Mouse (Mus musculus) liver, embryonic 15.5 days (tissue): ENCODE results near the gene Ryk. TPM values are rescaled to one million over a fixed set of nuclear protein-coding genes. Genes with fewer than 3 reads are reported as not detected.

Experiments
- ATAC-seq: fragments of 200-750 bp; cut with Nextera tagmentation; 2 replicates; pipeline ENCODE4 v1.8.0; 2017; ENCODE audit warnings: moderate number of reproducible peaks, mild to moderate bottlenecking, moderate library complexity; ENCODE audit not compliant: insufficient read depth
- H3K27ac ChIP-seq: fragments of 300-500 bp; sonication (generic); replicated peaks from 2 replicates; pipeline ENCODE4 v1.5.1; 2015; ENCODE audit warnings: mild to moderate bottlenecking, inconsistent platforms
- H3K27me3 ChIP-seq: fragments of 300-500 bp; sonication (generic); 2 replicates; pipeline ENCODE4 v1.6.1; 2015; ENCODE audit warnings: mild to moderate bottlenecking, inconsistent platforms
- H3K36me3 ChIP-seq: fragments of 300-500 bp; sonication (generic); replicated peaks from 2 replicates; pipeline ENCODE4 v1.6.1; 2015; ENCODE audit warnings: moderate library complexity, mild to moderate bottlenecking, inconsistent platforms
- H3K4me1 ChIP-seq: fragments of 300-500 bp; sonication (generic); replicated peaks from 2 replicates; pipeline ENCODE4 v1.6.1; 2015; ENCODE audit warnings: inconsistent platforms
- H3K4me2 ChIP-seq: fragments of 300-500 bp; sonication (generic); 2 replicates; pipeline ENCODE4 v1.6.1; 2015; ENCODE audit warnings: moderate library complexity, mild to moderate bottlenecking, inconsistent platforms
- H3K4me3 ChIP-seq: fragments of 300-500 bp; sonication (generic); replicated peaks from 2 replicates; pipeline ENCODE4 v1.5.1; 2015; ENCODE audit warnings: mild to moderate bottlenecking, inconsistent platforms
- H3K9ac ChIP-seq: fragments of 300-500 bp; sonication (generic); 2 replicates; pipeline ENCODE4 v1.6.1; 2015; ENCODE audit warnings: moderate library complexity, mild to moderate bottlenecking, inconsistent platforms
- H3K9me3 ChIP-seq: fragments of 300-500 bp; sonication (generic); replicated peaks from 2 replicates; pipeline ENCODE4 v1.6.1; 2016; ENCODE audit warnings: inconsistent platforms
- WGBS: fragments of 180-500 bp; shearing (Covaris S2); methylation state at CpG from one replicate; pipeline ENCODE4 v1.1.7; 2015; ENCODE audit warnings: mixed read lengths; ENCODE audit not compliant: insufficient replicate concordance; 5-methylcytosine and 5-hydroxymethylcytosine counted together
- polyA plus RNA-seq: library from polyadenylated mRNA; unstranded; fragments of >200 nt; fragmentation: Nextera tagmentation; extraction: Ambion mirVana; gene quantifications from 2 replicates; pipeline ENCODE4 v1.2.1, GENCODE M21; 2015

The Ryk gene
- polyA plus RNA-seq, 1 experiment from 2014 or later = 3.8 TPM

DNA sequence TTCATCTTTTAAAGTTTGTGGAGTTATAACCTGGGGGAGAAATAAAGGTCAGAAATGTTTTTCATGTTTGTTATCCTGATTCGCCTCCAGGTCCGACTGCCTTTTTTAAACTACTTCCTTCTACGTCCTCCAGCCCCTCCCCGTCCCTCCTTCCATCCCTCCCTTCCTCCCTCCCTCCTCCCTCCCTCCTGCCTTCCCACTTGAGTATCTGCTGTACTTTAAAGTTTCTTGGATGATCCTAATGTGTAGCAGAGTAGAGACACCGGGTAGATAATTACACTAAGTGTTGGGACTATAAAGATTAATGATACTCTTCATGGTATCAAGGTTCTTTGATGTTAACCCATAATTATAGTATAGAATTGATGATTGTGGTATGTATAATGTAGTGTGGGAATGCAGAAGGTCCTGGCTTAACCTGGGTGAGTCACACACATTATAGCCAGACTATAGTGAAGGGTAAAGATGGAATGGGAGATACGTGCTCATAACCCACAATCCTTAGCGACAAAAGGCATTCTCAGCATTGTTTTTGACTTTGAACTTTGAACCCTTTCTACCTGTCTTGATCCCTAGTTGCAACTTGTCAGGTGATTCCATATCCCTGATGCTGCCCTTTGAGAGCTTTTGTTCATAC is 41.5 kb downstream of the Ryk start:
- 77% methylated on average over 7 of the region's 7 CpGs for WGBS
- H3K9ac ChIP-seq = no peak overlapping the region
- no peak for ATAC-seq
- no peak overlapping the region for H3K4me2 ChIP-seq
- no peaks in the 10 kb centered on the region for H3K27me3 ChIP-seq
- H3K36me3 ChIP-seq = peaks cover 11% of the 10 kb centered on the region
- H3K4me3 ChIP-seq = no peak overlapping the region
- H3K27ac ChIP-seq = no peak overlapping the region
- no peaks in the 10 kb centered on the region for H3K9me3 ChIP-seq
- H3K4me1 ChIP-seq = 0 out of 2 replicates have a peak, but pooled peaks cover 3% of the 10 kb centered on the region

DNA sequence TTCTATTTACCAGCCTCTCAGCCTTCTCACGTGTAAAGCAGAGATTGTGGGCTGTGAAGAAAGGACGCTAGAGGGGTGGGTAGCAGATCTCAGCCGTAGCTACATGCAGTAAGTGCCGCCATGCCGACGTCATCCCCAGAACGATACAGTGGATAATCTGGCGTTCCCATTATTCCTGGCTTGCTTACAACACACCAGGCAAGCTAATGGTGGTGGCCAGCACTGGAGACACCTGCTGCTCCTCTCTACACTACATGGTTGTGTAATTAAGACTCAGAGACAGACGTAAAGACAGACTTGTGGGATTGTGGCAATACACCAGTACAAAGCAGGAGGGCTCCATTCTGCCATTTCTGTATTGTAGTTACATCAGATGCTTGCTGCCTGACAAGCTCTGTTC is 43.2 kb downstream of the Ryk start:
- WGBS = 83% methylated on average over 9 of the region's 9 CpGs
- H3K36me3 ChIP-seq = peaks cover 7% of the 10 kb centered on the region
- no peak for ATAC-seq

DNA sequence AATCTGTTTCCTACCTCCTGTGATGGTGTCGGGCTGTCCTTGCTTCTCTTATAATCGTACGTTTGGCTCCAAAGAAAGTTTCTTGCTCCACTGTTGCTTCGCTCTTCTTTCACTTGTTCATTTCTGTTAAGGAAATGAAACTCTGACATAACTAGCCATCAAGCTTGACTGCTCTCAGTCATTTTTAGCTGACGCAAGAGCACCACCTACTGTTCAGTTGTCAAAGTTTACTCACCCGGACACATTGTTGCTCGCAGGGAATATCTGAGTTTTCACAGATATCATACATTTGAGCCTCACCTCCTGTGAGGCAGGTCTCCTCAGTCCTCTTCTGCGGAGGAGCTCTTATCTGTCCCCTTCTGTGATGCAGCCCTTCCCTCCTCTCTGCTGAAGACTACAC is 44.8 kb downstream of the Ryk start:
- Histone ChIP-seq H3K36me3 (peaks cover 7% of the 10 kb centered on the region), H3K27me3 (no peaks in the 10 kb centered on the region), H3K9ac (no peak overlapping the region), H3K4me3 (no peak overlapping the region), H3K27ac (no peak overlapping the region), H3K4me1 (0 out of 2 replicates have a peak, but pooled peaks cover 3% of the 10 kb centered on the region), H3K9me3 (no peaks in the 10 kb centered on the region), H3K4me2 (no peak overlapping the region)
- no peak for ATAC-seq
- 30% methylated on average over 8 of the region's 8 CpGs for WGBS

More for the DNA sequence above, 43.2 kb downstream of the Ryk start:
- Histone ChIP-seq H3K27me3 (no peaks in the 10 kb centered on the region), H3K9ac (no peak overlapping the region), H3K4me3 (no peak overlapping the region), H3K4me1 (0 out of 2 replicates have a peak, but pooled peaks cover 3% of the 10 kb centered on the region), H3K4me2 (no peak overlapping the region), H3K9me3 (no peaks in the 10 kb centered on the region), H3K27ac (no peak overlapping the region)

DNA sequence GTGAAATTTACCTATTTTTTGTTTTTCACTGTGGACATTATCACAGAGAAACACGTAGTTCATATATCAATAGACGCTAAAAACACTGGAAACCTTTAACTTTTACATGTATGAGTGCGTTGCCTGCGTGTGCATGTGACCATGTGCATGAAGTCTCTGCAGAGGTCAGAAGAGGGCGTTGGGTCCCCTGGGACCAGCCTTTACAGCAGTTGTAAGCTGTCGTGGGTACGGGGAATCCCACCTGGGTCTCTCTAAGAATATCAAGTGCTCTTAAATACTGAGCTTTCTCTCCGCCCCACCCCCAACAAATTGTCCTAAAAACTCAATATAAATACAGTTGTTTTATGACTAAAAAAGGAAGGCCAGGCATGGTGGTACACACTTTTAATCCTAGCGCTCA is 50.0 kb downstream of the Ryk start:
- no peak overlapping the region for H3K4me3 ChIP-seq
- H3K9me3 ChIP-seq = no peaks in the 10 kb centered on the region
- 79% methylated on average over 9 of the region's 9 CpGs for WGBS
- 0 out of 2 replicates have a peak, but pooled peaks cover 3% of the 10 kb centered on the region for H3K4me1 ChIP-seq
- H3K4me2 ChIP-seq = no peak overlapping the region
- no peaks in the 10 kb centered on the region for H3K27me3 ChIP-seq
- no peak overlapping the region for H3K9ac ChIP-seq
- peaks cover 2% of the 10 kb centered on the region; the same call in 1 of the 2 replicates for H3K36me3 ChIP-seq
- no peak overlapping the region for H3K27ac ChIP-seq
- ATAC-seq = no peak

DNA sequence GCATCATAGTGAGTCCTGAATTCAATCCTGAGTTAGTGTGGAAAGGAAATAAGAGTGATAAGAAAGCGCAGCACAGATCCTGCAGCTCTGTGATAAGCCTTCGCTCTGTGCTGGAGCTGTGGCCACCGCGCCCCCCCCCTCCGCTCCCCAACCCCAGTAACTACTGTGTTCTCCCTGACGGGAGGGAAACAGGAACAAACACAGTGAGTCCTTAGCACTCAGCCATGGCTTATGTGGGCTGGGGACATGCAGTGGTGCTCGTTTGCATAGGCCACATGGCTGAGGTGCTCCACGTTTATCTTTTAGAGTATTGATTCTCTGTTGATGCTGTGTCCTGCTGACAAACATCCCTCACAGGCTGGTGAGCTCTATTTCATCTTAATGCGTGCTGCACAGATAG is 55.4 kb downstream of the Ryk start:
- Histone ChIP-seq H3K4me1 (peaks cover 7% of the 10 kb centered on the region), H3K4me2 (peak overlapping the region; percentile 10; the same call in 1 of the 2 replicates), H3K4me3 (no peak overlapping the region), H3K9me3 (no peaks in the 10 kb centered on the region), H3K27me3 (no peaks in the 10 kb centered on the region), H3K36me3 (peaks cover 9% of the 10 kb centered on the region; the same call in 1 of the 2 replicates), H3K9ac (no peak overlapping the region), H3K27ac (no peak overlapping the region)
- WGBS = 1% methylated on average over 9 of the region's 9 CpGs
- peak; percentile 80 for ATAC-seq

DNA sequence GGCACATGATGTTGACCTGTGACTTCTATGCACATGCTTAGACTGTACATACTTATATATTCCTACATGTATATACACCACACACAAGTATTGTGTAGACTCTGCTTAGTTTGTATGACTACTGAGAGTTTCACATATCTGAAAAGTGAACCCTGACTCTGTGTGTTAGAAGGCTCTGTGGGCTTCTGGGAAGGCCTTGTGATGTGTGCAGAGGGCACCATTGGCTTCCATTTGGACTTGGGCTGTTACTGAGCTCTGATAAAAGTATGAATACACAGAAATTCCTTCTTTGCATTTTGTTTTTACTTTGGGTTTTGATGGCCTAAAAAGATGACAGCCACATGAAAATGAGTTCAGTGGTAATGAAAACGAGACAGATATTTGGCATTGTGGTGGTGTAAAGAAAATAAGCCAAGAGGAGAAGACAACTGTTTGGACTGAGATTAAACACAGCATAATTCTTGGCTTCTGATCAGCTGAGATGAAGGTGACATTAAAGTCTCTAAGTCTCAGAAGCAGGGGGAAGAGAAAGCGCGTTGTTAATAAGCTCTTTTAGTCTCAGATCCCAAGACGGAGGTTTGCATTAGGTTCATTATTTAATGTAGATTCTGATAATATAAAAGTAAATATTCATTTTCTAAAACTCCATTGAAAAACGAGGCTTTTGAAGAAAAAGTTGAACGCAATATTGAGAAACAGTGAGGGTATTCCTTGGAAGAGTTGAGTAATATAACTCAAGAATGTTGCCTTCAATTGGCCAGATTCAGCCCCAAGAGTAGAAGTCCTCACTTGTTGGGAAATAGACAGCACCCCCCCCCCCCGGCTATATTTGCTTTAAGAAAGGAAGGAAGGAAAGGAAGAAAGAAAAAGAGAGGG is 58.0 kb downstream of the Ryk start:
- Histone ChIP-seq H3K4me3 (no peak overlapping the region), H3K36me3 (peaks cover 6% of the 10 kb centered on the region; the same call in 1 of the 2 replicates), H3K27ac (no peak overlapping the region), H3K27me3 (no peaks in the 10 kb centered on the region), H3K4me1 (peaks cover 7% of the 10 kb centered on the region), H3K4me2 (no peak overlapping the region), H3K9ac (no peak overlapping the region), H3K9me3 (no peaks in the 10 kb centered on the region)
- no peak for ATAC-seq
- 75% methylated on average over 7 of the region's 7 CpGs for WGBS

DNA sequence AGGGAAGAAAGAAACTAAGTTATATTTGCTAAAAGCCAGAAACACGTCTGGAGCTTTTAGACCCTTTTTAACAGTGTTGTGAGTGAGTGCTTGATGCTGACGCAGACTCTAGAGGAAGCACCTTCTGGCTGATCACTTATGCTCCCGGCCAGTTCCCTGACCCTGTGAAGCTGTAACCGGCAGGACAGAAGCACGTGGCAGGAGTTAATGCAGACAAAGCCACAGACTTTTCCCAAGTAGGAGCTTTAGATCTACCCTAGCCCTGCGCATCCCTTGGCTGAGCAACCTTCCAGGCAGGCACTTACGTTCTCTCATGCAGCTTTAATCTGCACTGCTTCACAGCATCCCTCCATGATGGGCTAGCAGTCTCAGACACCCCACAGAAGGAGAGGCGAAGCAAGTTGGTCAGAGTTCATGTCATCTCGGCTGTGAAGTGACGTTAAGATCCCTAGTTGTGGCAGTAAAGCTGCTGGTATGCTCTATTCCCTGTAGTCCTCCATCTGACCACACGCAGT is 58.7 kb downstream of the Ryk start:
- H3K4me2 ChIP-seq = no peak overlapping the region
- H3K27me3 ChIP-seq = no peaks in the 10 kb centered on the region
- ATAC-seq = no peak
- no peak overlapping the region for H3K27ac ChIP-seq
- H3K9me3 ChIP-seq = no peaks in the 10 kb centered on the region
- no peak overlapping the region for H3K4me3 ChIP-seq
- H3K4me1 ChIP-seq = peaks cover 7% of the 10 kb centered on the region
- H3K36me3 ChIP-seq = peaks cover 6% of the 10 kb centered on the region; the same call in 1 of the 2 replicates
- WGBS = 78% methylated on average over 11 of the region's 11 CpGs
- H3K9ac ChIP-seq = no peak overlapping the region

DNA sequence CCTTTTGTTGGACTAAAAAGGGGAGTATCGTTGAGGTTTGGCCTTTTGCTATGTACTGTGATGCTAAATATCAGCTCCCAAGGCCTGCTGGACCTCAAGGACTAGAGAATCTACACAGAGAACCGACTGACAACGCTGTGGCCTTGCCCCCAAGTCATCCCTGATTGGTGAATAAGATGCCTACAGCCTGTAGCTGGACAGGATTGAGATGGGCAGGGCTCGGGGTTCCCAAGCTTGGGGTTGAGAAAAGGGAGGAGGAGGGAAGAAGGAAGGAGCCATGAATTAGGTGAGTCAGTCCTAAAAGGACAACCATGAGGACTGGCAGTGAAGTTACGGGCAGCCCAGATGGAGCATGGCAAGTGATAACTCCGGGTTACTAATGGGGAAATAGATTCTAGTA is 65.2 kb downstream of the Ryk start:
- Histone ChIP-seq H3K4me2 (no peak overlapping the region), H3K4me3 (no peak overlapping the region), H3K27ac (no peak overlapping the region), H3K4me1 (0 out of 2 replicates have a peak, but pooled peaks cover 6% of the 10 kb centered on the region), H3K27me3 (no peaks in the 10 kb centered on the region), H3K9me3 (no peaks in the 10 kb centered on the region), H3K9ac (no peak overlapping the region), H3K36me3 (peaks cover 6% of the 10 kb centered on the region; the same call in 1 of the 2 replicates)
- whole genome bisulfite sequencing = 64% methylated on average over 6 of the region's 6 CpGs
- no peak for ATAC-seq

DNA sequence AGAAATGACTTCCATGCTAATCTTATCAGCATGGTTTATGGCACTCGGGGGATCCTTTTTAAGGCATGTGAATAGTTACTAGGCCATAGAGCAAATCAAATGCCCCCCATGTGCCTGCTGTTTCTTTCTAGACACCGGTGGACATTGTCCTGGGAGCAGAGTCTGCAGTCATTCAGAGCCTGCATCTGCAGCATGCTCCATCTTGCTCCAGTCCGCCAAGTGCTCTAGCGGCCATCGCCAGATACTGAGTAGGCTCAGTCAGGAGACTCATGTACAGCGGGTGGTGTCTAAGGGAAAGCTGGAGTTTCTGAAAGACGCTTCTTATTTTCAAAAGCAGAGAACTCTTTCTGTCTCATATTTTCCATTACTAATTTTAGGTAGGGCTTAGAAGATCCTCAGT is 67.6 kb downstream of the Ryk start:
- H3K4me1 ChIP-seq = 0 out of 2 replicates have a peak, but pooled peaks cover 6% of the 10 kb centered on the region
- H3K36me3 ChIP-seq = peaks cover 14% of the 10 kb centered on the region
- no peak for ATAC-seq
- WGBS = 83% methylated on average over 7 of the region's 7 CpGs
- no peaks in the 10 kb centered on the region for H3K27me3 ChIP-seq
- H3K4me2 ChIP-seq = no peak overlapping the region
- no peak overlapping the region for H3K9ac ChIP-seq
- no peaks in the 10 kb centered on the region for H3K9me3 ChIP-seq
- H3K27ac ChIP-seq = no peak overlapping the region
- H3K4me3 ChIP-seq = no peak overlapping the region

DNA sequence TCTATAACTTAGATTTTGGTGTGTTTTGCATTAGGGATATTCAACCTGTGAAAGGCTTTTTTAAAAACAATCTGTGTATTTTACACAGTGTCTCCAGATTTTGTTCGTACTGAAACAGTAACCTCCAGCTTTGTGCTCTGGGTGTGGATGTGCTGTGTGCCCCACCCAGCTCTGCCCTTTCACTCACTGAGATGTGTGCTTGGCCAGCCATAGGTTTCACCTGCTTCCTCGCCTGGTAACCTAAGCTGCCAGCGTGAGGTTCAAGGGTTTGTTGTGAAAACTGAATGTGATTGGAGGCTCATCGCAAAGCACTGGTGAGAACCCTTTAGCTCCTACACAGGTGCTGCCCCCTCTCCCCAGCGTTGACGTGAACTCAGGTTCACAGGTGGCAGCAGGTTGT is 70.2 kb downstream of the Ryk start:
- H3K4me2 ChIP-seq = no peak overlapping the region
- no peak overlapping the region for H3K27ac ChIP-seq
- H3K27me3 ChIP-seq = no peaks in the 10 kb centered on the region
- 0 out of 2 replicates have a peak, but pooled peaks cover 6% of the 10 kb centered on the region for H3K4me1 ChIP-seq
- peaks cover 14% of the 10 kb centered on the region for H3K36me3 ChIP-seq
- H3K9me3 ChIP-seq = no peaks in the 10 kb centered on the region
- no peak for ATAC-seq
- H3K9ac ChIP-seq = no peak overlapping the region
- WGBS = 70% methylated on average over 6 of the region's 6 CpGs
- H3K4me3 ChIP-seq = no peak overlapping the region

DNA sequence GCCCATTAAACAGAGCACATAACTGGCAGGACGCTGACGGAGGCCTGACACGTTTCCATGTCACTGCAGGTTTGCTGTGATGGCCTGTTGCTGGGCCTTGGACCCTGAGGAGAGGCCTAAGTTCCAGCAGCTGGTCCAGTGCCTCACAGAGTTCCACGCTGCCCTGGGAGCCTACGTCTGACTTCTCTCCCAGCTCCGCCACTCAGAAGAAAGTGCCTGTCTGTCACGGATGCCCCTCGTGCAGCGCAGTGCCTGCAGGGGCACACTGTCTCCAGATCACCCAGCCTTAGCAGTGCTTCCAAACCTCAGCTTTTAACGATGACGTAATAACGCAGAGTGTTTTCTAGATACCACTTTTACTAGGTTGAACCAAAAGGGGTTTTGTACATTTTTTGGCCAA is 72.1 kb downstream of the Ryk start:
- Histone ChIP-seq H3K9me3 (no peaks in the 10 kb centered on the region), H3K4me3 (no peak overlapping the region), H3K27ac (no peak overlapping the region), H3K9ac (no peak overlapping the region), H3K4me2 (no peak overlapping the region), H3K4me1 (0 out of 2 replicates have a peak, but pooled peaks cover 6% of the 10 kb centered on the region), H3K36me3 (peaks cover 16% of the 10 kb centered on the region), H3K27me3 (no peaks in the 10 kb centered on the region)
- 84% methylated on average over 12 of the region's 12 CpGs for WGBS
- ATAC-seq = no peak
